In the genomic region with DNA sequence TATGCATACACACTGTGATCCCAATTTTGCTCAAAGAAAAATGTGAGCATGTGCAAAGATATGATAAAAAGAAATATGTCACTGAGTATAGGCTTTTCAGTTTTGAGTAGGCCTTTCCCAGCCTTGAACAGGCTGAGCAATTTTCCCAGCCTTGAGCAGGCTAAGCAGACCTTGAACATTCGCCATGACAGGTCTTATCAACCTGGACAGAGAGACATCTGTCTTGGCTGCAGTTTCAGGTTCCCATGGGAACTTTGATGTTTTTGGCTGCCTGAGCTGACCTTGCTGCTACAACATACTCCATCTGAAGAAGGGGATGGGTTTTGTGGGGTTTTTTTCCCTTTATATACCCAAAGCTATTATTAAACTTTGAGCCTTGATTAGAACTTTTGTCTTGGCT, we compare ENCODE assay signal across 11 mouse cellular contexts. TPM values are rescaled to one million over a fixed set of nuclear protein-coding genes. Genes with fewer than 3 reads are reported as not detected.
"Had no signal": no experiment of that assay in that cellular context is flagged by ENCODE, and none has a peak within 500 bp of the region (broad histone marks: within the 10 kb centered on the region; RNA-seq: fewer than 3 reads in every experiment).

No protein-coding gene starts in this region.

- DNase-seq: kidney, adult 8-10 months; kidney, postnatal 36 days; layer of hippocampus, adult 9-11 months; layer of hippocampus, postnatal 36 days; lung, embryonic 14.5 days; lung, postnatal 10 days; lung, postnatal 4 days; spleen, adult 18-20 months had no signal

RNA-seq across cellular contexts. Expression of a gene that starts 31.3 kb away (rescaled TPM):
- total RNA-seq: megakaryocyte, adult 5-6 weeks; monocyte, adult 5-6 weeks; neutrophil, adult 5-6 weeks had no signal
